Mouse (Mus musculus) stomach, embryonic 16.5 days (tissue): ENCODE data around the gene Hmgn1. TPM values are rescaled to one million over a fixed set of nuclear protein-coding genes. Genes with fewer than 3 reads are reported as not detected.

ENCODE experiments used
- ATAC-seq: fragments of 200-750 bp; cut with Nextera tagmentation; 2 replicates; pipeline ENCODE4 v1.8.0; 2017; ENCODE audit warnings: moderate number of reproducible peaks, moderate TSS enrichment; ENCODE audit not compliant: insufficient read depth, low FRiP score
- H3K27ac ChIP-seq: fragments of 300-500 bp; sonication (generic); 2 replicates; pipeline ENCODE4 v1.5.1; 2014; ENCODE audit warnings: low read length
- H3K27me3 ChIP-seq: fragments of 300-500 bp; sonication (generic); 2 replicates; pipeline ENCODE4 v1.6.1; 2014; ENCODE audit warnings: low read length, control low read depth, mixed read lengths; ENCODE audit not compliant: control insufficient read depth, insufficient read depth
- H3K36me3 ChIP-seq: fragments of 300-500 bp; sonication (generic); 2 replicates; pipeline ENCODE4 v1.6.1; 2014; ENCODE audit warnings: low read length; ENCODE audit not compliant: control insufficient read depth, insufficient read depth
- H3K4me1 ChIP-seq: fragments of 300-500 bp; sonication (generic); 2 replicates; pipeline ENCODE4 v1.6.1; 2014; ENCODE audit warnings: low read length, control low read depth, mixed read lengths; ENCODE audit not compliant: control insufficient read depth, insufficient read depth
- H3K4me2 ChIP-seq: fragments of 300-500 bp; sonication (generic); 2 replicates; pipeline ENCODE4 v1.6.1; 2014; ENCODE audit warnings: low read depth, low read length, mixed read lengths
- H3K4me3 ChIP-seq: fragments of 300-500 bp; sonication (generic); replicated peaks from 2 replicates; pipeline ENCODE4 v1.5.1; 2014; ENCODE audit warnings: mild to moderate bottlenecking, low read length
- H3K9ac ChIP-seq: fragments of 300-500 bp; sonication (generic); 2 replicates; pipeline ENCODE4 v1.6.1; 2014; ENCODE audit warnings: low read length
- H3K9me3 ChIP-seq: fragments of 300-500 bp; sonication (generic); replicated peaks from 2 replicates; pipeline ENCODE4 v1.6.1; 2016; ENCODE audit warnings: low read length, control low read depth; ENCODE audit not compliant: control insufficient read depth
- WGBS: fragments of 180-500 bp; shearing (Covaris S2); extraction: QIAGEN DNeasy Blood & Tissue Kit; methylation state at CpG from one replicate; pipeline ENCODE4 v1.1.7; 2014; 5-methylcytosine and 5-hydroxymethylcytosine counted together
- polyA plus RNA-seq: library from polyadenylated mRNA; unstranded; fragments of >200 nt; fragmentation: Nextera tagmentation; extraction: Ambion mirVana; gene quantifications from 2 replicates; pipeline ENCODE4 v1.2.1, GENCODE M21; 2015

The Hmgn1 gene
- 480 and 562 TPM in 2 replicates for polyA plus RNA-seq

DNA sequence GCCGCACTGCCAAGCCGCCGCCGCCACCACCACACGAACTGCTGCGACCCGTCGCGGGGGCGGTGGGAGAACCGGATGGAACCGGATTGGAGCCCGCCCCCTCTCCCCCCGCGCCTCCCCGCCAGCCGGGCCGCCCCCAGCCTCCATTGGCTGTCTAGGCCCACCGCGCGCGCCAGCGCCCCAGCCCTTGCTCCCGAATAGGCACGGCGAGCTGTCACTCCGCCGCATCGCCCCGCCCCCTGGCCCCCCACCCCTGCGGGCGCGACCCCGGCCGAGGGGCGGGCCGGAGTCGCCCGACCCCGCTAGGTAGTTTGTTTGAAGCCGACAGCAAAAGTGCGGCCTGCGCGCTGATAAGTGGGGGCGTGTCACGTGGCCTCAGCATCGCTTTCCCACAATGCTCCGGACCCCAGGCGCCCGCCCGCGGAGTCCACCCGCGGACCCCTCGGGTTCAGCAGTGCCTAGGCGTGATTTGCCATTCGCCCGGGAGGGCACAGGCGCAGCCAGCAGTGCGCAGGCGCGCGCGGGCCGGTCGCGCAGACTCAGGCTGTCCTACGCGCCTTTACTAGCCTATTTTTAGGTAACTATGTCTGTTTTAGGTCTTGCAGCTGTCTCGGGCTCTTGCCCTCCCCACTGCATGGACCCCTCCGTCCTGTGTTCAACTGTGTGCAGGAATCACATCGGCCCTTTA lies at the start of gene Hmgn1:
TSS of gene Hmgn1 (minus strand) at position 73 of the 688 bp plus-strand sequence.
- under 1% methylated on average over 69 of the region's 72 CpGs for whole genome bisulfite sequencing
- Histone ChIP-seq H3K4me1 (peaks cover 14% of the 10 kb centered on the region), H3K36me3 (peaks cover 19% of the 10 kb centered on the region), H3K9ac (peak within 1 kb of the TSS; percentile 92), H3K27me3 (no peaks in the 10 kb centered on the region), H3K9me3 (no peaks in the 10 kb centered on the region), H3K4me3 (peak within 1 kb of the TSS; percentile 77), H3K4me2 (peak within 1 kb of the TSS; percentile 88), H3K27ac (peak within 1 kb of the TSS; percentile 97)
- ATAC-seq: peak; percentile 98

DNA sequence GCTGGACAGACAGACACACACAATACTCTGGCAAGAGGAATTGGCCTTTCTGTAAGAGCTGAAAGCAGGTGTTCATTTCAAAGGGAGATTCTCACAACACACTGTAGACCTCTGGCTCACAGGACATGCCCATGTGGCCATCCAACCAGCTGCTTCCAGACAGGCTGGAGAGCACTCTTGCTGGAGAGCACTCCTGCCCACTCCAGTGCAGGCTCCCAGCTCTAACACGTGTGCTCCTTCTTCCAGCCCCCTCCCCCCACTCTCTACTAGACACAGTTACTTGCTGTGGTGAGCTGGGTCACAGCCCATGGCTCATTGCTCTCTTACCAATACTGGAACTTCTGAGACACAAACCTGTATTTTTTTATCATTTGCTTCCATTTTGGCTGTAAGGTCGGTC lies 47.9 kb upstream of the Hmgn1 start:
- no peak overlapping the region for H3K9ac ChIP-seq
- no peak overlapping the region for H3K4me2 ChIP-seq
- 44% methylated on average over 2 of the region's 2 CpGs for whole genome bisulfite sequencing
- H3K27me3 ChIP-seq: no peaks in the 10 kb centered on the region
- H3K4me3 ChIP-seq: no peak overlapping the region
- no peak for ATAC-seq
- no peak overlapping the region for H3K27ac ChIP-seq
- H3K36me3 ChIP-seq: no peaks in the 10 kb centered on the region
- no peaks in the 10 kb centered on the region for H3K4me1 ChIP-seq
- H3K9me3 ChIP-seq: no peaks in the 10 kb centered on the region; the same call in 1 of the 2 replicates

DNA sequence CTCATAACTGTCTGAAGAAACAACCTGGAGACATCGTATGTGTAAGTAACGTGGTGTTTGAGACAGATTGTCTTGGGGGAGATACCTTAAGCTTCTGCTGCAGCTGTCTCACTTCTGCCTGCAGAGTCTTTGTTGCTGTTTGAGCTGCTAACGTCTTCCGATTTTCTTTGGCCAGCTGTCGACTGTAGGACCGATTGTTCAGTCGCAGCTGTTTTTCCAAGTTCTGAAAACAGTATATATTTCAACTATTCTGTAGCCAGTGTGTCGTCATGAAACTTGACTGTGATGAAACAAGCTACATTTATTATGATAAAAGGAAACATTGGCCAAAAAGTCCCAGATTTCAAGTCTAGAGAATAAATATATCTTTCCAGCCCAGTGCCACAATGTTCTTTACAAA lies 46.1 kb upstream of the Hmgn1 start:
- no peaks in the 10 kb centered on the region for H3K4me1 ChIP-seq
- no peaks in the 10 kb centered on the region for H3K27me3 ChIP-seq
- no peak overlapping the region for H3K9ac ChIP-seq
- no peaks in the 10 kb centered on the region for H3K9me3 ChIP-seq
- no peak overlapping the region for H3K27ac ChIP-seq
- no peak overlapping the region for H3K4me2 ChIP-seq
- H3K4me3 ChIP-seq: no peak overlapping the region
- no peaks in the 10 kb centered on the region for H3K36me3 ChIP-seq
- WGBS: 45% methylated on average over 8 of the region's 8 CpGs
- no peak for ATAC-seq

DNA sequence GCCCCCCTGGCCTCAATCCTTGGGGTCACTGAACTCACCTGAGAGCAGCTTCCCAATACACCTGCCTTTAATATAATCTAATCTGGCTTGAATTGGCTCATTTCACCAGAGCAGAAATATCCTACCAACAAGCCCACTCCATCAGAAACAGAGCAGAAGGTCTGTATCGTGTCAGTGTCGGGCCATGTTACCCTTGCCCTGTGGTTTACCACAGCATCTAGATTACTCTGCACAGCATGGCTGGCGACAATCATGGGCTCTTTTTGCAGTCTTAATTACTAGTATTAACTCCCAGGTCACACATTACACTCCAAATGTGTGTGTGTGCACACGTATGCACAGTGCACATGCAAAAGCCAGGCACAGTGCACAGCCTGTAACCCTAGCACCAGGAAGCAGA lies 41.3 kb upstream of the Hmgn1 start:
- Histone ChIP-seq H3K4me1 (no peaks in the 10 kb centered on the region), H3K27ac (no peak overlapping the region), H3K27me3 (no peaks in the 10 kb centered on the region), H3K9ac (no peak overlapping the region), H3K4me3 (no peak overlapping the region), H3K9me3 (no peaks in the 10 kb centered on the region), H3K36me3 (no peaks in the 10 kb centered on the region), H3K4me2 (no peak overlapping the region)
- no peak for ATAC-seq
- 86% methylated on average over 4 of the region's 4 CpGs for WGBS

DNA sequence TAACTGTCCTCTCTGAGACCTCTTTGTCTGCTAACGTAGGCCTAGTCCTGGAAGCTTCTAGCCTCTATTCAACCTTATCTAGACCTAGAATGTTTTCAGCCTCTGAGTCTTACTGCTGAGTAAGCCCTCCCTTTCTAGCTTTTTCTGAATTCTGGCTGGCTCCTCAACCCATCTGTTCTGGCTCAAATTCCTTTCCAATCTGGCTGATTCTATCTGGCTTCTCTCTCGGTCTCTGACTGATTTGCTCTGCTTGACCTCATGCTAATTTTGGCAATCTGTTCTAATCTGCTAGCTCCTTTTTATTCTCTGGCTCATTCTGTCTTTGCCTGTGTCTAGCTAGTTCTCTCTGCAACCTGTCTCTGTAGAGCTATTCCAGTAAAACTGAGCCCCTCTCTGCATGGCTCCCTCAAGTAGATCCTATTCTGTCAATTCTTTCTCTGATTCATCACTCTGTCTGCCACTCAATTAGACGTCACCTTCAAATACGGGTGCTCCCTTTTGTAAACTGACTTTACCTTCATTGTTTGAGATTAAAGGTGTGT lies 38.3 kb upstream of the Hmgn1 start:
- ATAC-seq: no peak
- no peaks in the 10 kb centered on the region for H3K36me3 ChIP-seq
- no peaks in the 10 kb centered on the region for H3K4me1 ChIP-seq
- H3K4me2 ChIP-seq: no peak overlapping the region
- no peaks in the 10 kb centered on the region for H3K9me3 ChIP-seq
- no peak overlapping the region for H3K27ac ChIP-seq
- WGBS: 51% methylated on average over 4 of the region's 4 CpGs
- no peaks in the 10 kb centered on the region for H3K27me3 ChIP-seq
- no peak overlapping the region for H3K4me3 ChIP-seq
- H3K9ac ChIP-seq: no peak overlapping the region

DNA sequence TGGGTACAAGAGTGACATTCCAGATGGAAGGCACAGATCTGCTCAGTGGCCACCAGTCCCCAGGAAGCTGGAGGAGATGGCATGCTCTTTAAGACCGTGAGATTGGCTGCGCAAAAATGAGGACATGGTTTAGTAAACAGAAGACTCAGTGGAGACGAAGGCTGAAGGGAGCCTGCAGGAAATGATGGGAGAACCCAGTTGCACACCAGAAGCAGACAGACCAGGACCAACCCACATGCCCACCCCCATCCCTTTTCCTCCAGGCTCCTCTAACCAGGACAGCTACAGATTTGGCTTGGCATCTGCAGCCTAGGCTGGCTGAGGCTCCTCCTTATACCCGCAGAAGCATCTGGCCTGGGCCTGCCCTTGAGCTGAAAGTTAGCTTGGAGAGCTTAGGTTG lies 33.8 kb upstream of the Hmgn1 start:
- Histone ChIP-seq H3K36me3 (no peaks in the 10 kb centered on the region), H3K9me3 (no peaks in the 10 kb centered on the region), H3K4me1 (peaks cover 7% of the 10 kb centered on the region), H3K4me2 (no peak overlapping the region), H3K27ac (no peak overlapping the region), H3K9ac (no peak overlapping the region), H3K27me3 (no peaks in the 10 kb centered on the region), H3K4me3 (no peak overlapping the region)
- no peak for ATAC-seq
- WGBS: 88% methylated on average over 4 of the region's 4 CpGs

DNA sequence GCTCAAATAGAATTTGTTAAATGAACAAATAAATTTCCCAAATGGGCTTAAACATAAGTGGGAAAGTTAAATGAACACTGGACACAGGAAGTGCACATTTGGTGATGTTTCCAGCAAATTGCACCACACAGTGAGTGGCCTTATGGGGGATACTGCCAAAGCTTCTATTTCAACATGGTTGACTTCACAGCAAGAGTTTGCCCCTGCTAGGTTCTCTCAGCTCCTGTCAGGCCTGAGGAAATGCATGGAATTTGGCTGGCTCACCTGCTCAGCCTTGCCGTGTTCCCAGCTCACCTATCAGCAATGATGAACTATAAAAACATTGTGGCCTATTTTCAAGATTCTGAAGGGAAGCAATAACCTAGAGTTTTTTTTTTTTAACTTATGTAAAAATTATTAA lies 33.4 kb upstream of the Hmgn1 start:
- H3K36me3 ChIP-seq: no peaks in the 10 kb centered on the region
- WGBS: 61% methylated on average over 1 of the region's 1 CpGs
- no peak for ATAC-seq
- no peaks in the 10 kb centered on the region for H3K27me3 ChIP-seq
- H3K27ac ChIP-seq: no peak overlapping the region
- no peaks in the 10 kb centered on the region for H3K9me3 ChIP-seq
- H3K9ac ChIP-seq: no peak overlapping the region
- no peak overlapping the region for H3K4me3 ChIP-seq
- H3K4me1 ChIP-seq: peaks cover 7% of the 10 kb centered on the region
- H3K4me2 ChIP-seq: no peak overlapping the region

DNA sequence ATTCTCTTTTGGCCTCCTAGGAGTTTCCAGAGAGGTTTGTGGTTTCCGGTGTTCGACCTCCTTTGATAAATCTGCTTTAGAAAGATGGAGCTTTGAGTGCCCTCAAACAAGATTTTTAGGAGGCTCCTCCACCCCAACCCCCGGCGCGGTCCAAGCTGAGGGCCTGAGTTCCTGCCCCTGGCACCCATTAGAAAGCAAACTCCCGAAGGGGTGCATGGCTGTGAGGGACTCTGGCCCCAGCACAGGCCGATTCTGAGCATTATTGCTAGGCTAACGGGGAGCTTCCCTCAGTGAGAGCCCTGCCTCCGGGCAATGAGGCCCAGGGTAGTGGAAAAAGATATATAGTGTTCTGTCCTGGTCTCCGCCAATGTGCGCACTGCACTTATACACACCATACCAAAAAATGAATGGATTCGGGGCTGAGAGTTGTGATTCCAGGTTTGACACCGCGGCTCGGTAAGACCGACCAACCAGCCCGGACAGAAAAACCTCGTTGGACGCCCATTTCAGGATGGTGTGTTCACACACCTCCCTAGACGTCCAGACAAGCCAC lies 32.3 kb upstream of the Hmgn1 start:
- H3K4me1 ChIP-seq: peaks cover 7% of the 10 kb centered on the region
- no peaks in the 10 kb centered on the region for H3K27me3 ChIP-seq
- no peak for ATAC-seq
- 82% methylated on average over 20 of the region's 20 CpGs for WGBS
- peak overlapping the region; percentile 98 for H3K4me2 ChIP-seq
- no peaks in the 10 kb centered on the region for H3K36me3 ChIP-seq
- peak overlapping the region; percentile 75 for H3K27ac ChIP-seq
- H3K4me3 ChIP-seq: peak overlapping the region; percentile 61
- no peaks in the 10 kb centered on the region for H3K9me3 ChIP-seq
- H3K9ac ChIP-seq: peak overlapping the region; percentile 92

DNA sequence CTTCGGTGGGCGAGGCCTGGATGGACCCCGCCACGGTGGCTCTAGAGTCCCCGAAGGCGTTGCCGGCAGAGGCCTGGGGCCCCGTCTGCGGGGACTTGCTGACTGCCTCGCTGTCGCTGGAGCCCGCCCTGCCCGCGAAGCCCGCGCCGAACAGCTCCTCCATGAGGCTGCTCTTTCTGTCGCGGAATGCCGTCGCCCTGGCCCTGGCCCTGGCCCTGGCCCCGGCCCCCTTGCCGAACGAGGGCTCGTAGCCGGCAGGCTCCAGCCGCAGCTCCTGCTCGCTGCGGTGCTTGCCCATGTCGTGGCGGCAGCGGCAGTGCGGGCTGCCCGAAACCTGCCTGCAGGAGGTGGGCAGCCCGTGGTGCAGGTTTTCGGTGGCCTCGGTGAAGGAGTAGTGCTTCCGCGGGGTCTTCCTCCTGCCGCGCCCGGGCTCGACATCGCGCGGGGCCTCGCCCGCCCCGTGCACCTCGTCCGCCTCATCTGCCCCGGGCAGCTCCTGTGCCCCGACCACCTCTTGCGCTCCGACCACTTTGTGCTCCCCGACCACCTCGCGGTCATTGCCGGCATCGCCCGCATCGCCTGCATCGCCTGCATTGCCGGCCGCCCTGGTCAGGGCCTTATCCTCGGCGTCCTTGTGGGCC lies 31.7 kb upstream of the Hmgn1 start:
- Histone ChIP-seq H3K4me2 (peak overlapping the region; percentile 98), H3K27me3 (no peaks in the 10 kb centered on the region), H3K4me1 (peaks cover 7% of the 10 kb centered on the region), H3K9me3 (no peaks in the 10 kb centered on the region), H3K9ac (peak overlapping the region; percentile 92), H3K27ac (peak overlapping the region; percentile 75), H3K36me3 (no peaks in the 10 kb centered on the region), H3K4me3 (peak overlapping the region; percentile 61)
- ATAC-seq: peak; percentile 77
- under 1% methylated on average over 65 of the region's 67 CpGs for WGBS
